Mouse (Mus musculus) small intestine, adult 2 months (tissue): ENCODE measurements at regions not wholly inside any gene's neighbourhood (a gene's known extent, or its start where the extent isn't known, plus 50 kb on each side); places are given as distances from the start of the nearest gene placed in this dataset.

Experiments
- CTCF ChIP-seq: fragments of 200-500 bp; IDR thresholded peaks from 2 replicates; pipeline ENCODE4 v1.5.1; 2012; ENCODE audit warnings: low read depth, mild to moderate bottlenecking, control low read depth, inconsistent platforms, low read length, moderate library complexity, mixed read lengths; ENCODE audit not compliant: insufficient replicate concordance, insufficient read length; ENCODE audit errors: extremely low read depth
- POLR2A ChIP-seq: fragments of 200-500 bp; IDR thresholded peaks from 2 replicates; pipeline ENCODE4 v1.6.1; 2012; ENCODE audit warnings: low read depth, mild to moderate bottlenecking, control low read depth, inconsistent platforms, low read length, moderate library complexity

DNA sequence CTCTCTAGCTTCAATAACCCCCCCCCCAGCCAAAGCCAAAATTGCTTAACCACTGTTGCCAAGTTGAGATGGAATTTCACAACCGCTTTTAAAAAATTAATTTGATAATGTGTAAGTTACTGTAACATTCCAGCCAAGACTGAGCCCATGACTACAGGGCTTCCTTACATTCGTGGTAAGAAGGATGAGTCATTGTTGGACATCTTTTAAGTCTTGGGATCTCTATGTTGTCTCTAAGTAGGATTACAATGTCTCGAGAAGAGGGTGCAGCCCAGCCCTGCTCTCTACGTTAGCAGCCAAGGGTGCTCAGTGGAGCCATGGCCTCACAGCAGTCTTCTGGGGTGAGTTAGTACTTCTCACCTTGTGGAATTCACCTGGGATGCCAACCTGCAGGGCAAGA lies 164.4 kb upstream of the Slc24a5 start:
- TF ChIP-seq CTCF (no peak), POLR2A (no peak)
